Mouse (Mus musculus) olfactory bulb, adult 2 months (tissue): ENCODE results near the gene Jazf1.

Experiments used
- CTCF ChIP-seq: fragments of 200-500 bp; IDR thresholded peaks from 2 replicates; pipeline ENCODE4 v1.5.1; 2012; ENCODE audit warnings: low read depth, mild to moderate bottlenecking, low read length, moderate library complexity; ENCODE audit not compliant: insufficient read depth
- POLR2A ChIP-seq: fragments of 200-500 bp; IDR thresholded peaks from 2 replicates; pipeline ENCODE4 v1.6.1; 2012; ENCODE audit warnings: mild to moderate bottlenecking, low read depth, low read length, moderate library complexity; ENCODE audit not compliant: insufficient read depth

- no peak for TF ChIP-seq POLR2A
- no peak for TF ChIP-seq CTCF
These were observed 100.0 kb downstream of the Jazf1 start for GRCm38 (mm10) chr6:52968346-52968891.
